Mouse (Mus musculus): ENCODE results near the gene Pin1. TPM values are rescaled to one million over a fixed set of nuclear protein-coding genes. Genes with fewer than 3 reads are reported as not detected.

The Pin1 gene
- total RNA-seq, 1 experiment from 2014 or later: 24.8 TPM

- DNase-seq: no peak
Measured at GRCm38 (mm10) chr9:20705420-20705819, 53.5 kb downstream of the Pin1 start.

GRCm38 (mm10) chr9:20705981-20706380, 54.1 kb downstream of the Pin1 start:
- no peak for DNase-seq

- peak; percentile 73 for DNase-seq
Measured at GRCm38 (mm10) chr9:20710471-20710870, 58.6 kb downstream of the Pin1 start.

- no peak for DNase-seq
Measured at GRCm38 (mm10) chr9:20712934-20713477, 61.1 kb downstream of the Pin1 start.

GRCm38 (mm10) chr9:20713478-20713987, 61.6 kb downstream of the Pin1 start:
- DNase-seq: no peak

GRCm38 (mm10) chr9:20715332-20715731, 63.4 kb downstream of the Pin1 start:
- DNase-seq: no peak

Other genes starting within 250 kb of the Pin1 start
- gene Zfp26, start 191.9 kb upstream of the Pin1 start, total RNA-seq (2021): 17.1 and 28.7 TPM in 2 replicates
- 21.1 and 30.5 TPM in 2 replicates for gene Zfp426, start 159.3 kb upstream of the Pin1 start, total RNA-seq (2021)
- 41.7 and 47.2 TPM in 2 replicates for gene Zfp266, start 130.7 kb upstream of the Pin1 start, total RNA-seq (2021)
- gene Zfp846, start 70.8 kb upstream of the Pin1 start, total RNA-seq (2021): 9.0 and 12.9 TPM in 2 replicates
- gene Ubl5, start 9.2 kb upstream of the Pin1 start, total RNA-seq (2021): 331 and 363 TPM in 2 replicates
- 20.5 and 30.0 TPM in 2 replicates for gene Fbxl12, start 7.3 kb upstream of the Pin1 start, total RNA-seq (2021)
- gene Olfm2, start 94.3 kb downstream of the Pin1 start, total RNA-seq (2021): 0.46 and 0.52 TPM in 2 replicates
- gene Col5a3, start 163.0 kb downstream of the Pin1 start, total RNA-seq (2021): 178 and 222 TPM in 2 replicates
- gene Rdh8, start 166.4 kb downstream of the Pin1 start, total RNA-seq (2021): not detected in 2 replicates
- gene A230050P20Rik, start 216.5 kb downstream of the Pin1 start, total RNA-seq (2021): 22.5 and 33.4 TPM in 2 replicates
- 2.9 and 3.7 TPM in 2 replicates for gene Angptl6, start 227.6 kb downstream of the Pin1 start, total RNA-seq (2021)
- gene Ppan, start 236.1 kb downstream of the Pin1 start, total RNA-seq (2021): 37.2 and 37.3 TPM in 2 replicates
- 143 and 150 TPM in 2 replicates for gene Eif3g, start 246.5 kb downstream of the Pin1 start, total RNA-seq (2021)